Mouse (Mus musculus) hindbrain, embryonic 14.5 days (tissue): ENCODE results near the gene Lsp1. TPM values are rescaled to one million over a fixed set of nuclear protein-coding genes. Genes with fewer than 3 reads are reported as not detected.

ENCODE experiments used
- ATAC-seq: fragments of 200-750 bp; cut with Nextera tagmentation; 2 replicates; pipeline ENCODE4 v1.8.0; 2017; ENCODE audit warnings: moderate number of reproducible peaks, mild to moderate bottlenecking, moderate TSS enrichment, moderate library complexity; ENCODE audit not compliant: low FRiP score
- DNase-seq: peaks from one replicate; pipeline ENCODE4 v3.0.0-alpha.2; 2015; ENCODE audit warnings: low spot score
- H3K27ac ChIP-seq: fragments of 300-500 bp; sonication (generic); 2 replicates; pipeline ENCODE4 v1.5.1; 2014; ENCODE audit warnings: mild to moderate bottlenecking, moderate library complexity
- H3K27me3 ChIP-seq: fragments of 300-500 bp; sonication (generic); 2 replicates; pipeline ENCODE4 v1.6.1; 2014; ENCODE audit warnings: mild to moderate bottlenecking, low read length, mixed read lengths; ENCODE audit not compliant: control insufficient read depth, insufficient read depth
- H3K36me3 ChIP-seq: fragments of 300-500 bp; sonication (generic); replicated peaks from 2 replicates; pipeline ENCODE4 v1.6.1; 2014; ENCODE audit not compliant: control insufficient read depth, insufficient read depth
- H3K4me1 ChIP-seq: fragments of 300-500 bp; sonication (generic); replicated peaks from 2 replicates; pipeline ENCODE4 v1.6.1; 2014; ENCODE audit warnings: antibody characterized with exemption, low read length, mixed read lengths; ENCODE audit not compliant: control insufficient read depth, insufficient read depth
- H3K4me2 ChIP-seq: fragments of 300-500 bp; sonication (generic); replicated peaks from 2 replicates; pipeline ENCODE4 v1.6.1; 2014; ENCODE audit warnings: mild to moderate bottlenecking, moderate library complexity
- H3K4me3 ChIP-seq: fragments of 300-500 bp; sonication (generic); replicated peaks from 2 replicates; pipeline ENCODE4 v1.5.1; 2014; ENCODE audit warnings: mild to moderate bottlenecking, low read length
- H3K9ac ChIP-seq: fragments of 300-500 bp; sonication (generic); 2 replicates; pipeline ENCODE4 v1.6.1; 2014
- H3K9me3 ChIP-seq: fragments of 300-500 bp; sonication (generic); 2 replicates; pipeline ENCODE4 v1.6.1; 2016; ENCODE audit warnings: low read length; ENCODE audit not compliant: control insufficient read depth
- WGBS: fragments of 180-500 bp; shearing (Covaris S2); extraction: QIAGEN DNeasy Blood & Tissue Kit; methylation state at CpG from one replicate; pipeline ENCODE4 v1.1.7; 2014; 5-methylcytosine and 5-hydroxymethylcytosine counted together
- polyA plus RNA-seq: library from polyadenylated mRNA; unstranded; fragments of >200 nt; fragmentation: Nextera tagmentation; extraction: Ambion mirVana; gene quantifications from 2 replicates; pipeline ENCODE4 v1.2.1, GENCODE M21; 2014

The Lsp1 gene
- polyA plus RNA-seq, 1 experiment from 2014 or later: 8.2 TPM

- Histone ChIP-seq H3K9ac (no peak overlapping the region), H3K27me3 (no peaks in the 10 kb centered on the region), H3K4me3 (no peak overlapping the region), H3K4me2 (no peak overlapping the region), H3K4me1 (peaks cover 11% of the 10 kb centered on the region), H3K9me3 (no peaks in the 10 kb centered on the region), H3K27ac (no peak overlapping the region), H3K36me3 (no peaks in the 10 kb centered on the region)
- ATAC-seq (no peak), DNase-seq (no peak)
- 26% methylated on average over 4 of the region's 4 CpGs for WGBS
Measured at GRCm38 (mm10) chr7:142470808-142471413, 10.3 kb downstream of the Lsp1 start.

- no peak overlapping the region for H3K27ac ChIP-seq
- WGBS: 26% methylated on average over 5 of the region's 6 CpGs
- no peak overlapping the region for H3K4me3 ChIP-seq
- no peaks in the 10 kb centered on the region for H3K36me3 ChIP-seq
- ATAC-seq: no peak
- no peak overlapping the region for H3K9ac ChIP-seq
- no peaks in the 10 kb centered on the region for H3K9me3 ChIP-seq
- no peak overlapping the region for H3K4me2 ChIP-seq
- DNase-seq: no peak
- H3K27me3 ChIP-seq: no peaks in the 10 kb centered on the region
- H3K4me1 ChIP-seq: peaks cover 11% of the 10 kb centered on the region
Measured at GRCm38 (mm10) chr7:142471414-142471861, 10.8 kb downstream of the Lsp1 start.

- H3K9ac ChIP-seq: no peak overlapping the region; the same call in 1 of the 2 replicates
- peaks cover 11% of the 10 kb centered on the region for H3K4me1 ChIP-seq
- no peaks in the 10 kb centered on the region for H3K27me3 ChIP-seq
- 24% methylated on average over 15 of the region's 15 CpGs for WGBS
- H3K4me2 ChIP-seq: no peak overlapping the region
- ATAC-seq (no peak), DNase-seq (no peak)
- no peak overlapping the region for H3K27ac ChIP-seq
- no peaks in the 10 kb centered on the region for H3K9me3 ChIP-seq
- no peaks in the 10 kb centered on the region for H3K36me3 ChIP-seq
- H3K4me3 ChIP-seq: no peak overlapping the region
Measured at GRCm38 (mm10) chr7:142471884-142472570, 11.4 kb downstream of the Lsp1 start.

- no peak overlapping the region for H3K4me3 ChIP-seq
- H3K27ac ChIP-seq: no peak overlapping the region
- H3K4me2 ChIP-seq: no peak overlapping the region
- WGBS: 95% methylated on average over 4 of the region's 4 CpGs
- H3K9ac ChIP-seq: no peak overlapping the region
- H3K36me3 ChIP-seq: no peaks in the 10 kb centered on the region
- no peaks in the 10 kb centered on the region for H3K9me3 ChIP-seq
- no peak for DNase-seq
- peaks cover 11% of the 10 kb centered on the region for H3K4me1 ChIP-seq
- ATAC-seq: no peak
- H3K27me3 ChIP-seq: no peaks in the 10 kb centered on the region
Measured at GRCm38 (mm10) chr7:142472936-142473335, 12.3 kb downstream of the Lsp1 start.

- Histone ChIP-seq H3K9ac (no peak overlapping the region), H3K36me3 (no peaks in the 10 kb centered on the region)
- ATAC-seq: no peak
Measured at GRCm38 (mm10) chr7:142473476-142473875, 12.9 kb downstream of the Lsp1 start.

GRCm38 (mm10) chr7:142474799-142475198 is 14.2 kb downstream of the Lsp1 start:
- peaks cover 11% of the 10 kb centered on the region for H3K4me1 ChIP-seq
- 70% methylated on average over 14 of the region's 14 CpGs for WGBS
- H3K9me3 ChIP-seq: no peaks in the 10 kb centered on the region
- no peak overlapping the region for H3K4me3 ChIP-seq
- no peak overlapping the region for H3K4me2 ChIP-seq
- DNase-seq (no peak), ATAC-seq (no peak)
- H3K27ac ChIP-seq: no peak overlapping the region
- no peaks in the 10 kb centered on the region for H3K27me3 ChIP-seq
- no peak overlapping the region for H3K9ac ChIP-seq
- no peaks in the 10 kb centered on the region for H3K36me3 ChIP-seq

More at GRCm38 (mm10) chr7:142473476-142473875, 12.9 kb downstream of the Lsp1 start:
- Histone ChIP-seq H3K27ac (no peak overlapping the region), H3K27me3 (no peaks in the 10 kb centered on the region), H3K9me3 (no peaks in the 10 kb centered on the region), H3K4me2 (no peak overlapping the region), H3K4me1 (peaks cover 11% of the 10 kb centered on the region), H3K4me3 (no peak overlapping the region)
- DNase-seq: no peak
- 96% methylated on average over 2 of the region's 2 CpGs for WGBS

- Histone ChIP-seq H3K9me3 (no peaks in the 10 kb centered on the region), H3K4me2 (no peak overlapping the region), H3K36me3 (no peaks in the 10 kb centered on the region), H3K9ac (no peak overlapping the region), H3K27ac (no peak overlapping the region), H3K4me3 (no peak overlapping the region), H3K27me3 (no peaks in the 10 kb centered on the region), H3K4me1 (peaks cover 11% of the 10 kb centered on the region)
- ATAC-seq (no peak), DNase-seq (no peak)
- 64% methylated on average over 7 of the region's 7 CpGs for WGBS
Measured at GRCm38 (mm10) chr7:142475641-142476040, 15.0 kb downstream of the Lsp1 start.

- no peak overlapping the region for H3K4me3 ChIP-seq
- no peak overlapping the region for H3K27ac ChIP-seq
- H3K27me3 ChIP-seq: no peaks in the 10 kb centered on the region
- no peak for DNase-seq
- no peaks in the 10 kb centered on the region for H3K36me3 ChIP-seq
- no peak overlapping the region for H3K4me2 ChIP-seq
- 0 out of 2 replicates have a peak, but pooled peaks cover 5% of the 10 kb centered on the region for H3K4me1 ChIP-seq
- no peak overlapping the region for H3K9ac ChIP-seq
- H3K9me3 ChIP-seq: no peaks in the 10 kb centered on the region
- ATAC-seq: no peak
- 85% methylated on average over 5 of the region's 5 CpGs for WGBS
Measured at GRCm38 (mm10) chr7:142476271-142476670, 15.7 kb downstream of the Lsp1 start.

GRCm38 (mm10) chr7:142476795-142477452 is 16.3 kb downstream of the Lsp1 start:
- Histone ChIP-seq H3K9ac (no peak overlapping the region), H3K4me1 (peaks cover 6% of the 10 kb centered on the region), H3K4me2 (no peak overlapping the region), H3K27me3 (no peaks in the 10 kb centered on the region), H3K27ac (no peak overlapping the region), H3K36me3 (no peaks in the 10 kb centered on the region), H3K9me3 (no peaks in the 10 kb centered on the region), H3K4me3 (no peak overlapping the region)
- WGBS: 79% methylated on average over 13 of the region's 13 CpGs
- ATAC-seq (no peak), DNase-seq (no peak)
